Mouse (Mus musculus) liver, embryonic 15.5 days (tissue): ENCODE results near the gene Dscam. TPM values are rescaled to one million over a fixed set of nuclear protein-coding genes. Genes with fewer than 3 reads are reported as not detected.

Experiments used
- ATAC-seq: fragments of 200-750 bp; cut with Nextera tagmentation; 2 replicates; pipeline ENCODE4 v1.8.0; 2017; ENCODE audit warnings: moderate number of reproducible peaks, mild to moderate bottlenecking, moderate library complexity; ENCODE audit not compliant: insufficient read depth
- H3K27ac ChIP-seq: fragments of 300-500 bp; sonication (generic); replicated peaks from 2 replicates; pipeline ENCODE4 v1.5.1; 2015; ENCODE audit warnings: mild to moderate bottlenecking, inconsistent platforms
- H3K27me3 ChIP-seq: fragments of 300-500 bp; sonication (generic); 2 replicates; pipeline ENCODE4 v1.6.1; 2015; ENCODE audit warnings: mild to moderate bottlenecking, inconsistent platforms
- H3K36me3 ChIP-seq: fragments of 300-500 bp; sonication (generic); replicated peaks from 2 replicates; pipeline ENCODE4 v1.6.1; 2015; ENCODE audit warnings: moderate library complexity, mild to moderate bottlenecking, inconsistent platforms
- H3K4me1 ChIP-seq: fragments of 300-500 bp; sonication (generic); replicated peaks from 2 replicates; pipeline ENCODE4 v1.6.1; 2015; ENCODE audit warnings: inconsistent platforms
- H3K4me2 ChIP-seq: fragments of 300-500 bp; sonication (generic); 2 replicates; pipeline ENCODE4 v1.6.1; 2015; ENCODE audit warnings: moderate library complexity, mild to moderate bottlenecking, inconsistent platforms
- H3K4me3 ChIP-seq: fragments of 300-500 bp; sonication (generic); replicated peaks from 2 replicates; pipeline ENCODE4 v1.5.1; 2015; ENCODE audit warnings: mild to moderate bottlenecking, inconsistent platforms
- H3K9ac ChIP-seq: fragments of 300-500 bp; sonication (generic); 2 replicates; pipeline ENCODE4 v1.6.1; 2015; ENCODE audit warnings: moderate library complexity, mild to moderate bottlenecking, inconsistent platforms
- H3K9me3 ChIP-seq: fragments of 300-500 bp; sonication (generic); replicated peaks from 2 replicates; pipeline ENCODE4 v1.6.1; 2016; ENCODE audit warnings: inconsistent platforms
- WGBS: fragments of 180-500 bp; shearing (Covaris S2); methylation state at CpG from one replicate; pipeline ENCODE4 v1.1.7; 2015; ENCODE audit warnings: mixed read lengths; ENCODE audit not compliant: insufficient replicate concordance; 5-methylcytosine and 5-hydroxymethylcytosine counted together
- polyA plus RNA-seq: library from polyadenylated mRNA; unstranded; fragments of >200 nt; fragmentation: Nextera tagmentation; extraction: Ambion mirVana; gene quantifications from 2 replicates; pipeline ENCODE4 v1.2.1, GENCODE M21; 2015

The Dscam gene
- not detected in 2 replicates for polyA plus RNA-seq

DNA sequence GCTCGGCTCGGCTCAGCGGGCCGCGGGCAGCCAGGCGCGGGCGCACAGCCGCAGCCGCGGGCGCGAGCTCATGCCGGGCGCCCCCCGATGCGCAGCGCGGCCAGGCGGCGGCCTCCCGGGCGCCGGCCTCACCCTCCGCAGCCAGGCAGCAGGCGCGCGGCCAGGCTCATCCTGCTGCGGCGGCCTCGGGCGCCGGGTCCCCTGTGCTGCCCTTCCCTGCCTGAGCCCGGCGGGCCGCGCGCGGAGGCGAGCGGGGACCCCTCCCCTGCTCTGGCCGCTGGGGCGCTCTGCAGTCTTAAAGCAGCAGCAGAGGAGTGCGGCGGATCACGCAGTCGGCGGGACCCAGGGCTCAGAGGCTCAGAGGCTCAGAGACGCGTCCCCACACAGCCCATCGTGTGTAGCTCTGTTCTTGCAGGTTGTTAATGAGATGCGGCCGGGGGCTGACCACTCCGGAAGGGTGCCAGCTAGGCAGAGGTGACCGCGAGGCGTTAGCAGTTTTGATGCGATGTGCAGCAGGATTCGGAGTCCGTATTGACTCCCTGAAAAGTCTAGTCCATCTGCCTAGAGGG lies at the start of gene Dscam:
Gene Dscam, minus strand, starts transcription at position 240 of the 569 bp plus-strand sequence.
- Histone ChIP-seq H3K27ac (no peak within 1 kb of the TSS), H3K36me3 (no peaks in the 10 kb centered on the region), H3K27me3 (peaks cover 73% of the 10 kb centered on the region), H3K4me1 (no peaks in the 10 kb centered on the region), H3K4me2 (peak within 1 kb of the TSS; percentile 27; the same call in 1 of the 2 replicates), H3K9ac (no peak within 1 kb of the TSS), H3K9me3 (no peaks in the 10 kb centered on the region), H3K4me3 (no peak within 1 kb of the TSS)
- under 1% methylated on average over 59 of the region's 60 CpGs for WGBS
- no peak for ATAC-seq

DNA sequence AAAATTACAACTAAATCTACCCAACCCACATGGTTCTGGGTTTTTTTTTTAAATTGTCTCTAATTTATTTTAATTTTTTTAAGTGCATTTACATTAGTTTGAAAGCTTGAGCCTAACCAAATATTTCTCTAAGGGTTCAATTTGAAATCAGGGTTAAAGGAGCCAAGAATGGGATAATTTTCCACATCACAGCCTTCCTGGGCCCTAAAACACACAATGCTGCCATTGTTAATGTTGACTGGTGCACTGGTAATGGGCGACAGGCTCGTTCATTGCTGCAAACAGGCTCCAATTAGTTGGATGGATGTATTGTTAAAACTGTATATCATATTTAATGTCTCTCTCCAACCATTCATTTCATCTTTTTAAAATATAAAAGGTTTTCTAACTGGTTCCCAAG lies 48.8 kb upstream of the Dscam start:
- no peak for ATAC-seq
- Histone ChIP-seq H3K9me3 (no peaks in the 10 kb centered on the region), H3K27ac (no peak overlapping the region), H3K27me3 (no peaks in the 10 kb centered on the region), H3K9ac (no peak overlapping the region), H3K36me3 (no peaks in the 10 kb centered on the region), H3K4me1 (no peaks in the 10 kb centered on the region), H3K4me3 (no peak overlapping the region), H3K4me2 (no peak overlapping the region)
- WGBS = 63% methylated on average over 2 of the region's 2 CpGs

DNA sequence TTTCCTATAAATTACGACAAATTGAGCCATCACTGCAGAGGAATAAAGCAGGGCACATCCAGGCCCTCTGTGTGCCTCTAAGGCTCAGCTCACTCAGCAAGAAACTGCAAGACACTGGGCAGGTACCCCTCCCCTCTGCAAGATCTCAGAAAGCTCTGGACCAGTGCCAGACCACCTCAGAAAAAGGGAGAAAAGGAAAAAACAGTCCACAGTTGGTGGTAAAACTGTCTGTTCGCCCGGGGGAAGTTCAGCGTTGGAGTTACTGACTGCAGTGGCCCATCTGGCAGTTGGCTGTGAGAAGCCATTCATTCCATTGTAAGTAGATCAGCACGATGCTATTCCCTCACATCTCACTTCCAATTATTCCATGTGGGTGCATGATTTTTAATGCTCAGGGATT lies 39.4 kb upstream of the Dscam start:
- 42% methylated on average over 5 of the region's 5 CpGs for WGBS
- Histone ChIP-seq H3K4me1 (no peaks in the 10 kb centered on the region), H3K4me3 (no peak overlapping the region), H3K9ac (no peak overlapping the region), H3K27ac (no peak overlapping the region), H3K27me3 (no peaks in the 10 kb centered on the region), H3K4me2 (no peak overlapping the region), H3K9me3 (no peaks in the 10 kb centered on the region), H3K36me3 (no peaks in the 10 kb centered on the region)
- no peak for ATAC-seq

GRCm38 (mm10) chr16:97208276-97208675 lies 37.7 kb upstream of the Dscam start:
- Histone ChIP-seq H3K4me2 (no peak overlapping the region), H3K36me3 (no peaks in the 10 kb centered on the region), H3K27ac (no peak overlapping the region), H3K9ac (no peak overlapping the region), H3K27me3 (no peaks in the 10 kb centered on the region), H3K4me1 (no peaks in the 10 kb centered on the region), H3K4me3 (no peak overlapping the region), H3K9me3 (no peaks in the 10 kb centered on the region)
- ATAC-seq = no peak
- 37% methylated on average over 2 of the region's 2 CpGs for WGBS

DNA sequence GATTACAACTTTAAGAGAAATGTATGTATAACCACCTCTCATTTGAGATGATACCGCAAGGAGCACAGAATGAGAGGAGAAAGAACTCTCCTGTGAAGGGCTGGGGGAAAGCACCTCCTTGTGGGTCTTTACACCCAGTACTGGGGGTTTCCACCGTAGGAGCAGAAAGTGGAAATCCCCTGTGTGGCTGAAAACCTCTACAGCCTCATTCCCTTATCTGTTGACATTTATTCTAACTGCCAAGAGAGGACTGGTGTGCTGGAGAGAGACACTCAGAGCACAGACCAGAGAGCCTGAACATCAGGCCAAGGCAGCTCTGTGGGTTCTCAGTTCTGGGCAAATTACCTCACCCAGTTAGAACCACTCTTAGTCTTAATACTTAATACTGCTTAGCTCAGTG lies 33.5 kb upstream of the Dscam start:
- WGBS = 56% methylated on average over 2 of the region's 2 CpGs

DNA sequence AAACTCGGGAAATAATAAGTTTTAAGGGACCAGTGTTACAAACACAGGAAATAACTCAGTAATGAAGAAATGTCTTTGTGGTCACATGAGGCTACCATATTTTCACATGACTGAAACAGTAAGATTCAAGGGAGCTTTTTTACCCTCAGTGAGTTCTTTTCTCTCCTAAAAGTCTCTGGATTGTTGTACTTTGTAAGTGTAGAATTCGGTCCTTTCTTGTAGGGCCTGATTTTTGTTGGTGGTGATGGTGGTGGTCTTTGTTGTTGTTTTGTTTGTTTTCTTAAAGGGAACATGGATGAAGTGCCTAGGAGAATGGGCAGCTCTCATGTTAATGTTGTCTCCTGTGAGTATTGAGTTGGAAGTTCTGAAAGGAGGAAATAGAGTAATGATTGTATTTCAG lies 33.0 kb upstream of the Dscam start:
- ATAC-seq = no peak
- 59% methylated on average over 2 of the region's 2 CpGs for WGBS
- H3K27me3 ChIP-seq = no peaks in the 10 kb centered on the region

More for the DNA sequence above, 33.5 kb upstream of the Dscam start:
- H3K4me3 ChIP-seq = no peak overlapping the region
- H3K4me2 ChIP-seq = no peak overlapping the region
- no peaks in the 10 kb centered on the region for H3K9me3 ChIP-seq
- no peak overlapping the region for H3K27ac ChIP-seq
- no peaks in the 10 kb centered on the region for H3K27me3 ChIP-seq
- ATAC-seq = no peak
- H3K4me1 ChIP-seq = no peaks in the 10 kb centered on the region
- H3K9ac ChIP-seq = no peak overlapping the region
- H3K36me3 ChIP-seq = no peaks in the 10 kb centered on the region

DNA sequence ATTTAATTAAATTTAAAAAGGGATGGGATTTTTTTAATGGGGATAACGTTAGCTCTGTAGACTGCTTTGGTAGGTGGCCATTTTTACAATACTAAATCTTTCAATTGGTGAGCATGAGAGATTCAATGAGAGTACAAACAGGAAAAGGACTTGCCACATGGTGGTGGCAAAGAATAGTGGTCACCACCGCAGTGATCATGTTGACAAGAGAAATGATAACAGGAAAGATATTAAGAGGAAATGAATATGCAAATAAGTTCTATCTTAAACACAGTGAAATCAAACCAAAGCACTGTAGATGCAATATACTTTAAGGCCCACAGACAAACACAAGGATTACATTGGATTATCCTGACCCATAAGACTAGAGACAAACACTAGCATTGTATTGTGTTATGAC lies 24.1 kb upstream of the Dscam start:
- WGBS = 44% methylated on average over 2 of the region's 2 CpGs
- Histone ChIP-seq H3K27me3 (no peaks in the 10 kb centered on the region), H3K9ac (no peak overlapping the region), H3K4me1 (no peaks in the 10 kb centered on the region), H3K36me3 (no peaks in the 10 kb centered on the region), H3K4me3 (no peak overlapping the region), H3K27ac (no peak overlapping the region), H3K9me3 (no peaks in the 10 kb centered on the region), H3K4me2 (no peak overlapping the region)
- no peak for ATAC-seq

More for the DNA sequence above, 33.0 kb upstream of the Dscam start:
- Histone ChIP-seq H3K27ac (no peak overlapping the region), H3K9me3 (no peaks in the 10 kb centered on the region), H3K4me3 (no peak overlapping the region), H3K4me1 (no peaks in the 10 kb centered on the region), H3K9ac (no peak overlapping the region), H3K4me2 (no peak overlapping the region), H3K36me3 (no peaks in the 10 kb centered on the region)

GRCm38 (mm10) chr16:97194179-97194578 lies 23.6 kb upstream of the Dscam start:
- Histone ChIP-seq H3K4me3 (no peak overlapping the region), H3K36me3 (no peaks in the 10 kb centered on the region), H3K9me3 (no peaks in the 10 kb centered on the region), H3K4me2 (no peak overlapping the region), H3K27ac (no peak overlapping the region), H3K4me1 (no peaks in the 10 kb centered on the region), H3K9ac (no peak overlapping the region), H3K27me3 (no peaks in the 10 kb centered on the region)
- no peak for ATAC-seq
- 52% methylated on average over 1 of the region's 1 CpGs for WGBS

DNA sequence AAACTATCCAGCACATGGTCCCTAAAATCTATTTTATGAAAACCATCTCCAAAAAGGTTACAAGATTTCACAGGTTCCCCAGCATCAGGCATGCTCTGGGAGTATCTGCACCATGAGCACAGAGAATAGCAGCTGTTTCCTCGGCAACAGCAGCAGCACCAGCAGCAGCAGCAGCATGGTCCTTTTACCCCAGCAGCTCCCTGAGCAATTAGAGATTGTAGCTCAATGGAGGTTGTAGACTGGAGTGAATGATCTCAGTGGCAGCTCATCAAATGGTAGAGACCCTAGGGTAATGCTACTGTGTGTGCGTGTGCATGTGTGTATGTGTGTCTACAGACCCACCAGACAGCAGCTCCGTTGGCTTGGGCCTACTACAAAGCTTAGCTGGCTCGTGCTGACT lies 21.7 kb upstream of the Dscam start:
- no peak for ATAC-seq
- Histone ChIP-seq H3K4me3 (no peak overlapping the region), H3K4me1 (no peaks in the 10 kb centered on the region), H3K27me3 (no peaks in the 10 kb centered on the region), H3K4me2 (no peak overlapping the region), H3K9ac (no peak overlapping the region), H3K27ac (no peak overlapping the region), H3K9me3 (no peaks in the 10 kb centered on the region), H3K36me3 (no peaks in the 10 kb centered on the region)
- 52% methylated on average over 4 of the region's 4 CpGs for WGBS

DNA sequence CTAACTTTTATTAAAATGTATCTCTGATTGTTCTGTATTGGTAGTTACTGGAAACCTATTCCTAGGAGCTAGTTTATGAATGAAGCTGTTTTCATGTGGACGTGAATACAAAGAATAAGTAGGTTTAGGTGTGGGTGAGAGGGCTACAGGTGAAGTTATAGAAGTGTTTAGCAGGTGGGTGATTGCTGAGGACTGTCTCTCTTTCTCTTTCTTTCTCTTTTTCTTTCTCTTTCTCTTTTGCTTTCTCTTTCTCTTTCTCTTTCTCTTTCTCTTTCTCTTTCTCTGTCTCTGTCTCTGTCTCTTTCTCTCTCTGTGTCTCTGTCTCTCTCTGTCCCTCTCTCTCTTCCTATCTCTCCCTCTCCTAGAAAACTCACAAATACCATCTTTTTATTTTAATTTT lies 20.1 kb upstream of the Dscam start:
- no peak overlapping the region for H3K4me2 ChIP-seq
- H3K4me1 ChIP-seq = no peaks in the 10 kb centered on the region
- ATAC-seq = no peak
- 53% methylated on average over 1 of the region's 1 CpGs for WGBS
- no peaks in the 10 kb centered on the region for H3K27me3 ChIP-seq
- no peak overlapping the region for H3K27ac ChIP-seq
- H3K9me3 ChIP-seq = no peaks in the 10 kb centered on the region
- no peak overlapping the region for H3K9ac ChIP-seq
- no peaks in the 10 kb centered on the region for H3K36me3 ChIP-seq
- H3K4me3 ChIP-seq = no peak overlapping the region

GRCm38 (mm10) chr16:97171500-97171899 lies 948 bp upstream of the Dscam start:
- no peaks in the 10 kb centered on the region for H3K36me3 ChIP-seq
- H3K4me2 ChIP-seq = no peak overlapping the region
- H3K4me1 ChIP-seq = no peaks in the 10 kb centered on the region
- no peak overlapping the region for H3K27ac ChIP-seq
- H3K9me3 ChIP-seq = no peaks in the 10 kb centered on the region
- peaks cover 67% of the 10 kb centered on the region for H3K27me3 ChIP-seq
- 44% methylated on average over 8 of the region's 8 CpGs for WGBS
- ATAC-seq = no peak
- H3K4me3 ChIP-seq = no peak overlapping the region
- no peak overlapping the region for H3K9ac ChIP-seq

GRCm38 (mm10) chr16:97169901-97170512 lies 545 bp downstream of the Dscam start:
- H3K4me2 ChIP-seq = peak overlapping the region; percentile 27; the same call in 1 of the 2 replicates
- peaks cover 78% of the 10 kb centered on the region for H3K27me3 ChIP-seq
- no peaks in the 10 kb centered on the region for H3K4me1 ChIP-seq
- ATAC-seq = no peak
- no peaks in the 10 kb centered on the region for H3K36me3 ChIP-seq
- no peak overlapping the region for H3K4me3 ChIP-seq
- H3K9me3 ChIP-seq = no peaks in the 10 kb centered on the region
- H3K27ac ChIP-seq = no peak overlapping the region
- H3K9ac ChIP-seq = no peak overlapping the region
- WGBS = under 1% methylated on average over 50 of the region's 51 CpGs
